Mouse (Mus musculus) intestine, embryonic 14.5 days (tissue): ENCODE measurements around the gene Dhx16. TPM values are rescaled to one million over a fixed set of nuclear protein-coding genes. Genes with fewer than 3 reads are reported as not detected.
A peak's percentile ranks its signal among the peaks of the same experiment; 100 is the strongest.

Source experiments
- ATAC-seq: fragments of 200-750 bp; cut with Nextera tagmentation; replicated peaks from 2 replicates; pipeline ENCODE4 v1.8.0; 2017; ENCODE audit warnings: low read depth, moderate number of reproducible peaks, moderate TSS enrichment, moderate library complexity; ENCODE audit not compliant: low FRiP score, low TSS enrichment
- DNase-seq: peaks from one replicate; pipeline ENCODE4 v3.0.0-alpha.2; 2018; ENCODE audit warnings: low spot score
- H3K27ac ChIP-seq: fragments of 300-500 bp; sonication (generic); 2 replicates; pipeline ENCODE4 v1.5.1; 2014; ENCODE audit warnings: low read depth, mild to moderate bottlenecking, control low read depth
- H3K27me3 ChIP-seq: fragments of 300-500 bp; sonication (generic); replicated peaks from 2 replicates; pipeline ENCODE4 v1.6.1; 2014; ENCODE audit warnings: low read length, control low read depth; ENCODE audit not compliant: control insufficient read depth, insufficient read depth
- H3K36me3 ChIP-seq: fragments of 300-500 bp; sonication (generic); 2 replicates; pipeline ENCODE4 v1.6.1; 2014; ENCODE audit warnings: low read length, control low read depth; ENCODE audit not compliant: control insufficient read depth, insufficient read depth
- H3K4me1 ChIP-seq: fragments of 300-500 bp; sonication (generic); replicated peaks from 2 replicates; pipeline ENCODE4 v1.6.1; 2014; ENCODE audit warnings: low read length, control low read depth, mixed read lengths; ENCODE audit not compliant: control insufficient read depth, insufficient read depth
- H3K4me2 ChIP-seq: fragments of 300-500 bp; sonication (generic); 2 replicates; pipeline ENCODE4 v1.6.1; 2014; ENCODE audit warnings: low read length
- H3K4me3 ChIP-seq: fragments of 300-500 bp; sonication (generic); 2 replicates; pipeline ENCODE4 v1.5.1; 2014; ENCODE audit warnings: low read depth, low read length, control low read depth, mixed read lengths
- H3K9ac ChIP-seq: fragments of 300-500 bp; sonication (generic); 2 replicates; pipeline ENCODE4 v1.6.1; 2014; ENCODE audit warnings: mild to moderate bottlenecking, low read length
- H3K9me3 ChIP-seq: fragments of 300-500 bp; sonication (generic); 2 replicates; pipeline ENCODE4 v1.6.1; 2016; ENCODE audit warnings: low read length, control low read depth; ENCODE audit not compliant: control insufficient read depth
- WGBS: fragments of 180-500 bp; shearing (Covaris S2); extraction: QIAGEN DNeasy Blood & Tissue Kit; methylation state at CpG from one replicate; pipeline ENCODE4 v1.1.7; 2014; 5-methylcytosine and 5-hydroxymethylcytosine counted together
- polyA plus RNA-seq: library from polyadenylated mRNA; unstranded; fragments of >200 nt; fragmentation: Nextera tagmentation; extraction: Ambion mirVana; gene quantifications from 2 replicates; pipeline ENCODE4 v1.2.1, GENCODE M21; 2014

Gene Dhx16
- polyA plus RNA-seq, 1 experiment from 2014 or later = 46.1 TPM

DNA sequence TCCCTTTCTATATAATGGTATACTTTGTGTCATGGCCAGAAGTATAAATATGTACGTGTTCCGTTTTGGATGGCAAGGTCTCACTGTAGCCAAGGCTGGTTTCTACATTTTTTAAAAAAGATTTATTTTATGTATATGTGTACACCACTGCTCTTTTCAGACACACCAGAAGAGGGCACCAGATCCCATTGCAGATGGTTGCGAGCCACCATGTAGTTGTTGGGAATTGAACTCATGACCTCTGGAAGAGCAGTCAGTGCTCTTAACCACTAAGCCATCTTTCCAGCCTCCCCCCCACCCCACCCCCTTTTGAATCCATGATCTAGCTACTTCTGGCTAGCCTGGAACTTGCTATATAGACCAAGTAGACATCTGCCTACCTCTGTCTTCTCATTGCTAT, 36.1 kb upstream of the Dhx16 start:
- Histone ChIP-seq H3K9ac (no peak overlapping the region), H3K27ac (no peak overlapping the region), H3K4me3 (no peak overlapping the region), H3K9me3 (no peaks in the 10 kb centered on the region), H3K4me1 (peaks cover 9% of the 10 kb centered on the region), H3K27me3 (no peaks in the 10 kb centered on the region), H3K4me2 (no peak overlapping the region), H3K36me3 (peaks cover 45% of the 10 kb centered on the region)
- DNase-seq (no peak), ATAC-seq (no peak)
- 92% methylated on average over 3 of the region's 3 CpGs for WGBS

DNA sequence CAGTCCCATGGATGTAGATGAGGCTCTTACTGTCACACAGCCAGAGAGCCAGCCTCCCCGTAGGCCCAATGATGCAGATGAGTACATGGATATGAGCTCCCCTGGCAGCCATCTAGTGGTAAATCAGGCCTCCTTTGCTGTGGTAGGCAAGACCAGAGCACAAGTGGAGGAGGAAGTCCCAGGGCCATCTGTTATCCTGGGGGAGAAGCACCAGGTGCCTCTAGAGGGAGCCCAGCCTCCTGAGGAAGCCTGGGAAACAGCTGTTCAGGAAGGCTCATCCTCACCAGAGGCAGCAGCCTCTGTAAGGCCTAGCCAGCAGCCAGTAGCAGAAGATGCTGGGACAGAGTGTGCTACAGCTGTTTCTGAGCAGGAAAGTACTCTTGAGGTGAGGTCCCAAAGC, 31.5 kb upstream of the Dhx16 start:
- Histone ChIP-seq H3K4me3 (no peak overlapping the region), H3K9me3 (no peaks in the 10 kb centered on the region), H3K27ac (no peak overlapping the region), H3K9ac (no peak overlapping the region), H3K4me1 (no peaks in the 10 kb centered on the region), H3K27me3 (no peaks in the 10 kb centered on the region), H3K4me2 (no peak overlapping the region), H3K36me3 (peaks cover 89% of the 10 kb centered on the region)
- DNase-seq (no peak), ATAC-seq (no peak)
- 65% methylated on average over 1 of the region's 1 CpGs for WGBS

DNA sequence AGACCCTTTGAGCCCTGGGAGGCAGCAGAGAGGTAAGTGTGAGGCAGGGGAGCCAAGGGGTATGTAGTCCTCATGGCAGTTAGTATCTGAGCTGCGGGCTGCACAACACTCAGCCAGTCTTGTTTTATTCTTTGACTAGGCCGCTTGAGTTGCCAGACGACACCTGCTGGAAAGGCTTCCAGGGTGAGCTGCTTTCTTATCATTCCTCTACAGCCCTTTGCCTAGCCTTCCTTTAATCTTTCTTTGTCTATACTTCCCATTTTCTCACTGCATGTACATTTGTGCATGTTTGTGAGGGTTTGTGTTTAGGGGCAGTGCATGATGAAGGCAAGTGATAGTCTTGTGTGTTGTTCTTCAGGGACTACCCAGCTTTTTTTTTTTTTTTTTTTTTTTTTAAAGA, 28.6 kb upstream of the Dhx16 start:
- Histone ChIP-seq H3K9ac (no peak overlapping the region), H3K27ac (no peak overlapping the region), H3K27me3 (no peaks in the 10 kb centered on the region), H3K9me3 (no peaks in the 10 kb centered on the region), H3K36me3 (peaks cover 91% of the 10 kb centered on the region), H3K4me1 (no peaks in the 10 kb centered on the region), H3K4me2 (no peak overlapping the region), H3K4me3 (no peak overlapping the region)
- 91% methylated on average over 3 of the region's 3 CpGs for WGBS
- DNase-seq = no peak
- ATAC-seq = no peak

DNA sequence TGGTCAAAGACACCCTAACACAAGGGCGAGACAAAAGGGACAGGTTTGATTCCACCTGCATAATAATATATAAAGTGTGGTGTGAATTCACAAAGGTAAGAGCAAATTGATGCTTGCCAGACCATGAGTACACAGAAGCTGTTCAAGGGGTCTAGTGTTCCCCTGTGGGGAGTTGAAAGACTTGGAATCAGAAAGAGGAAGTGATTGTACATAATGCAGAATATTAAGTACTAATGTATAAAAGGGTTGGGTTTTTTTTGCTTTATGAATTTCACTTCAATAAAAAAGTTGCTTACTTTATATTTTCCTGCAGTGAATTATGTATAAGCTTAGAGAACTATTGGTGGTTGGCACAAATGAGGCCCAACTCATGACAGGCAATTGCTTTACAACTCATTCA, 20.2 kb upstream of the Dhx16 start:
- Histone ChIP-seq H3K36me3 (peaks cover 30% of the 10 kb centered on the region), H3K4me3 (no peak overlapping the region), H3K9ac (no peak overlapping the region), H3K27ac (no peak overlapping the region), H3K4me2 (no peak overlapping the region), H3K4me1 (peaks cover 6% of the 10 kb centered on the region), H3K9me3 (no peaks in the 10 kb centered on the region), H3K27me3 (no peaks in the 10 kb centered on the region)
- ATAC-seq (no peak), DNase-seq (no peak)
- 89% methylated on average over 1 of the region's 1 CpGs for WGBS

DNA sequence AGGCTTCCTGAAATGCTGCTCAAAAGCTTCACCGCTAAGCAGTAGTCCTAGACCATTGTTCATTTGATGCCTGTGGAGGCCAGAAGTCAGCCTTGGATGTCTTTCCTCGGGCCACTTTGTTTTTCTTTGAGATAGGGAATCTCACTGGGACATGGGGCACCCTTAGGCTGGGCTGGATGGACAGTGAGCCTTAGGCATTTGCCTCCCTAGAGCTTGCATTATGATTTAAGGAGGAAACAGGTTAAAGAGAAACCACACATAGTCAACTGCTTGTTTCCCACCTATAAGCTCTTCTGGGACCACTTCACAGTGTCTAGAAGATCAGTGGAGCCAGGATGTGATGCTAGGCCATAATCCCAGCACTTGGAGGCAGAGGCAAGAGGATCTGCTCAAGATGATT, 19.8 kb upstream of the Dhx16 start:
- ATAC-seq = no peak
- DNase-seq = no peak
- Histone ChIP-seq H3K27me3 (no peaks in the 10 kb centered on the region), H3K4me1 (peaks cover 11% of the 10 kb centered on the region), H3K36me3 (peaks cover 25% of the 10 kb centered on the region), H3K4me3 (no peak overlapping the region), H3K9me3 (no peaks in the 10 kb centered on the region), H3K9ac (no peak overlapping the region), H3K27ac (no peak overlapping the region), H3K4me2 (no peak overlapping the region)
- WGBS = 71% methylated on average over 2 of the region's 2 CpGs

DNA sequence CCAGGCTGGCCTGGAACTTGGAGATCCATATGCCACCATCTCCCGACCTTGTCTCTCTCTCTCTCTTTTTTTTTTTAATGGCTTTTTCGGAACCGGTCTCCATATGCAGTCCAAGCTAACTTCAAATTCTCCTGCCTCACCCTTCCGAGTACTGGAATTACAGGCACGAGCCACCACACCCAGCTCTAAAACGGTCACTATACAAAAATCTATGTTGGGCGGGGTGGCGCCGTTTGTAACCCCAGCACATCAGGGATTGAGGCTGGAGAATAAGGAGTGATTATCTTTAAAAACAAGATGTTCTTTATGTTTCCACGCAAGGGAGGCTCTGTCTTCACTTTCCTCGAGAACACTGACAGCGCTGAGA, 18.8 kb upstream of the Dhx16 start:
- Histone ChIP-seq H3K36me3 (peaks cover 21% of the 10 kb centered on the region), H3K27me3 (no peaks in the 10 kb centered on the region), H3K4me1 (peaks cover 15% of the 10 kb centered on the region), H3K27ac (peak overlapping the region; percentile 89; the same call in 1 of the 2 replicates), H3K4me3 (peak overlapping the region; percentile 83), H3K9me3 (no peaks in the 10 kb centered on the region), H3K4me2 (peak overlapping the region; percentile 59), H3K9ac (peak overlapping the region; percentile 67)
- ATAC-seq (no peak), DNase-seq (no peak)
- 6% methylated on average over 12 of the region's 12 CpGs for WGBS

DNA sequence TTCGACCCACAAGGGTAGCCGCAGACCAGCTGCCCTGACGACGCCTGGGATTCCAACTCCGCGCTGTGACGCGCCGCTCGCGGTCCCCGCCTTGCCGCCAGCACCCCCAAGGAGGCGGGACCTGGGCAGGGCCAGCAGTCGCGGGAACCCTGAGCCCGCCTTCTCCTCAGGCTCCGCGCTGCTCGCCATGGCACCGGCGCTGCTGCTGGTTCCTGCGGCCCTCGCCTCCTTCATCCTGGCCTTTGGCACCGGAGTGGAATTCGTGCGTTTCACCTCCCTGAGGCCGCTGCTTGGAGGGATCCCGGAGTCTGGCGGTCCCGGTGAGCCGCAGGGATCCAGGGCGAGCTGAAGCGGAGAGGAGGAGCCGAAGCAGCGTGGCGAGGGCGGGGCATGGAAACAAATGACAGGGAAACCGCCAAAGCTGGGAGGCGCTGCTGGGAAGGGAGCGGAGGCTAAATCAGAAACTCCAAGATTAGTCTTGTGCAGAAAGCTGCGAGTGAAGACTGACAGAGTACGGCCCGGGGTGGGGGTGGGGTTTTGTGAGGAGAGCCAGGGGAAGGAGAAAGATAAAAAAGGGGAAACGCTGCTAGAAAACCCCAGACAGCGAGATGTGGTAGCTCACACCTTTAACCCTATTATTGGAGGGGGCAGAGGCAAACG, 18.3 kb upstream of the Dhx16 start, which contains the start of gene Nrm:
Gene Nrm, plus strand, starts transcription at position 121 of the 660 bp plus-strand sequence.
- ATAC-seq = peak; percentile 91
- Histone ChIP-seq H3K4me3 (peak within 1 kb of the TSS; percentile 83), H3K9ac (peak within 1 kb of the TSS; percentile 67), H3K27me3 (no peaks in the 10 kb centered on the region), H3K27ac (peak within 1 kb of the TSS; percentile 89), H3K9me3 (no peaks in the 10 kb centered on the region), H3K4me1 (peaks cover 15% of the 10 kb centered on the region), H3K36me3 (peaks cover 21% of the 10 kb centered on the region), H3K4me2 (peak within 1 kb of the TSS; percentile 59)
- under 1% methylated on average over 47 of the region's 47 CpGs for WGBS
- peak; percentile 97 for DNase-seq

DNA sequence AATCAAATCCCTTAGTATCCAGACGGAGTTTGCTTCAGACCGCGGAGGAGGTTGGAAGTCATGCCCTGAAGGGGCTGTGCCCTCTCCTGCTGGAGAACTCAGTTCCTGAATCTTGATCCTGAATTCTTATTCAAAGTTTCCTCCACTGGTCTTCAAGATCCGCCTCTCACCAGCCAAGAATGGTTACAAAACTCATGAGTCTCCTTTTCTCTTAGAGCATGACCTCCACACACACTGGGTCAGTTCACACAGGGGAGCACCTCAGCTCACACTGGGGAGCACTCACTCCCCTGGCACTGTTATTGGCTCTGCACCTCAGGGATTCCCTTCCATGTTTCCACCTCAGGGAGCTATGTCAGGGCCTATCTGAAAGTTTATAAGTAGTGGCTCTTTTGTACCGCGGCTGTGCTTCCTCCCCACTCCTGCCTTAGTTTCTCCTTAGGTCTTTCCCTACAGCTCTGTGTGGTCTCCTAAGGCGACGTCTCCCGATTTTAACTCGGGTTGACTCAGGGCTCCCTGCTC, 14.7 kb upstream of the Dhx16 start:
- peak overlapping the region; percentile 68 for H3K4me3 ChIP-seq
- peak overlapping the region; percentile 92 for H3K4me2 ChIP-seq
- H3K27ac ChIP-seq = peak overlapping the region; percentile 96
- DNase-seq (no peak), ATAC-seq (no peak)
- no peaks in the 10 kb centered on the region for H3K36me3 ChIP-seq
- no peaks in the 10 kb centered on the region for H3K27me3 ChIP-seq
- H3K9me3 ChIP-seq = no peaks in the 10 kb centered on the region
- WGBS = 26% methylated on average over 10 of the region's 10 CpGs
- peak overlapping the region; percentile 62 for H3K9ac ChIP-seq
- peaks cover 42% of the 10 kb centered on the region for H3K4me1 ChIP-seq
